Mouse (Mus musculus) adrenal gland, adult 8-10 months (tissue): Measurements from ENCODE around the gene Nek7. TPM values are rescaled to one million over a fixed set of nuclear protein-coding genes. Genes with fewer than 3 reads are reported as not detected.

Experiments
- DNase-seq: peaks from one replicate; pipeline ENCODE4 v3.0.0; 2022
- total RNA-seq, 4 experiments: library from RNA; stranded (reverse); gene quantifications; 2 replicates each; pipeline ENCODE4 v1.2.4; 2022

Gene Nek7
- total RNA-seq, 4 experiments from 2014 or later = 47.2 to 56.6 (median 48.7) TPM

DNA sequence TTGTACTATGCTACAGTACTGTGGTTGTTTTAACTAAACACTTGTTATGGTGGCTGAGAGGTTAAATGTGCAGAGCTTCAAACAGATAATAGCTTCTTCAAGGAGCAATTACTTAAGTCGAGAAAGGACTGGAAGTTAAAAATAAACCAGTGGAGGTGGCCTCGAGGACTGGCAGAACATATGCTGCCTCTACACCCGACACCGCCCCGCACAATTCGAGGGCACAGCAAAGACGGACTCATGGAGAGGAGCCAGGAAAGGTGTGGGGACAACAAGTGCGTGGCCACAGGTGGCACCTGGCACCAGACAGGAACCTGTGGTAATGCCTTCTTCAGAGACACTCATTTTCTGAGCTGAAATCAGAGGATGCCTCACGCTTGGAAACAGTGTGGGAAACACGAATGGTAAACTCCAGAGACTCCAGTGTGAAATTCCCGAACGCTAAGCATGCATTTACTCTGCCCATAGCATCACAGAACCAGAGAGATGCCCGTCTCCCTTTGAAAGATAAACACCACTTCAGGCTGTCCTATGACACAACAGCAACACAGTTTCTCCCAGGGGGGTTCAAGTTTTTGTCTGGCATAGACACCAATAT is 112.4 kb downstream of the Nek7 start:
- DNase-seq = no peak

DNA sequence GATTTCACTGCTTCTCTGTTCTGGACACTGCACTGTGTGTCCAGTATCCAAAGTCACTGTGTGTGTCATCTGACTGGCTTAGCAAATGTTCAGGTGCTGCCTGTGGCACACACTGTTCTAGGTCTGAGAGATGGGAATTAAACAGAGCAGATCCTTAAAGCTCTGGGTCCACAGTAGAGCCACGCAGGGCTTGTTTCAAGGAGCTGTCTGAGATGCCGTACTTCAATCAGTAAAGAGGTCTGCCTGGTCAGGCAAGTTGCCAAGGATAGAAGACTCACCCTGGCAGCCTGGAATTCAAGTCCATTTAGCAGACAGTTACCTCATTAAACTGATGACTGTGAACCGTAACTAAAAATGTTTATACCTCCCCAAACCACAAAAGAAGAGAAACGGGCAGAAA is 112.9 kb downstream of the Nek7 start:
- DNase-seq = peak; percentile 45

DNA sequence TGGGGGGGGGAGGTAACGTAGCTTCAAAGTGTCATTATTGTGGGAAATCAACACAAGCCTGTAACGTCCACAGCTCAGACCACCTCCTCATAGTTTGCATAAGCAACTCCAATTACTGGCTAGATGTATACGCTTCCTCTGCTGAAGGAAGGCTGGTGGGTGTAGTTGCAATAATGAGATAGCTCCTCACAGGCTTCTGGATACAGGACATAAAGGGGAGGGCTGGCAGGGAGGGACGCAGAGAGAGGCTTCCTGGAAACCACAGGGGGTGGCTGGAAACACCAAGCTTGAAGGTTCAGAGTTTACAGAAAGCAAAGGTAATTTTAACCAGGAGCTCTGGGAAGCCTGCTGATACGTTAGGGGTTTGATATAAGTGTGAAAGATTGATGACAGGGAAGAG is 115.7 kb downstream of the Nek7 start:
- DNase-seq = no peak

DNA sequence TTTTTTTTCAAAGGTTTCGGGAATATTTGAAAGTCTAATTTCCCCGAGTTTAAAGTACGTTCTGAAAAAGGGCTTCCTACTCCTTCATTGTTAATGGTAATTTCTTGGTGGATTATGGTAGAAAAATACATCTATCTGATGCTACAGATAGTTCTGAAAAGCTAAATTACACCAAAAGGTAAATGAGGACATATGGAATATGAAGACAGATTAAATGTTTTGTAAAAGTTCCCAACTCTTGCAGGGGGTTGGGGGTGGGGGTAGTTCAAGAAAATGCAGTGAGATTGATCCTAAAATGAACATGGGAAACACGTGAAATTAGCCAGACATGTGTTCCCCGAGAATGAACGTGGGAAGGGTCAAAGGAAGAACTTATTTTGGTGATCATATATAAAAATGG is 119.2 kb downstream of the Nek7 start:
- no peak for DNase-seq

DNA sequence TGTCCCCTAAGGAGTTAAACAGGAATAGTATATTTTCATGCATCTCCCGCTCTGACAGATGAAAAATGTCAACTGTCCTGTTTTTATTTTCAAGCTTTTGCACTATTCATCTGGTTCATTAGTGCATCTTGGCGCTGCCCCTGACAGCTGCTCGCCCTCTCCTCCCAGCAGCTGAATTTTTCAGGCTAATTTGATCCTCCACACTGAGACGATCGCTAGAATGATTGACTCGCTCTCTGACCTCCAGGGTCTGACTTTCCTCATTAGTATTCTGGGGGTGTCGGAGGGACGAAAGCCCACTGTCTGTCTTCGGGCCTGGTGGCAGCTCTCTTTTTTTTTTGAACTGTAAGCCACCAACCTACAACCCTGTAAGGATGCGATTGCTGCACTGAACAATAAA is 119.8 kb downstream of the Nek7 start:
- DNase-seq = no peak

DNA sequence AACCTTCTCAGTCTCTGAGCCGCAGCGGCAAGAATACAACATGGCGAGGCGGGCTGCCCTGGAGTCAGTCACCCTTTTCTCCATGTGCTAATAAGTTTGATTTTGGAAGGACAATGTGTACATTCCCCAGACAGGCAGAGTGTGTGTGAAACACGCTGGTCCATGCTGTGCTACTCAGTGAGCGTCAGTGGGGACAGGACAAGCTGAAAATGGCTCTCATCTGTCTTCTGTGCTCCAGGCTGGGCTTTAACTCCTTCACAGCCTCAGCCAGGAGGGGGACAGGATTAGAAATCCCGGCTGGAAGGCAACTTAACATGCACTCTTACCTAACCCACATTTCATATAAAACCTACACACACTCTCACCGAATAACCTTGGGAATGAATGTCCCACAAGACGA is 120.5 kb downstream of the Nek7 start:
- DNase-seq = no peak

DNA sequence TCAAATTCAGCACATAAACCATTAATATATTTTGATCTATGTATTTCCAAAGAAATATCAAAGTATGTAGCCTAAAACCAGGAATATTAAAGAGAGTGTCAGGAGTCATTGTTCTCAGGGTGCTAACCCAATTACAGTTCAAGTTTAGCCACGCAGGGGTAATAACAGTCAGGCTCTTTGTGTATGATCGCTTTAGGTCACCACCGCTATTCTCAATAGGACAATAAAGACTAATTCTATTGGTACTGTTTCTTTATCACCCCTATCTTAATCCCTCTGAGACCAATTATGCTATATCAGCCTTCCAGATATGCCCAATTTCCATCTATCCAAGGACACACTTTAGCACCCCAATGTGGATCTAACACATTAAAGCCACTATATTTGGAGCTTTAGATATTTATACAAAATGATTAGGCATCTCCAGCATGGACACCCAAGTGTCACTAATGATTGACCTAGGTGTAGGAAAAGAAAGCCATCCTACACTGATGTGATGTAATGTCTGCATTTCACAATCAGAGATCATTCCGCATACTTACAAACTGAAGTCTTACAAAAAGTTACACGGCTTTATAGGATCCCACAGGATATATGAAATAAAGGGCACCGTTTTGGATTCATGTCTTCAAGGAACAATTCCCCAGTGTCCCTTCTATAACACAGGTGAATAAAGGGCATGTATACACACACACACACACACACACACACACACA is 128.4 kb downstream of the Nek7 start:
- no peak for DNase-seq

DNA sequence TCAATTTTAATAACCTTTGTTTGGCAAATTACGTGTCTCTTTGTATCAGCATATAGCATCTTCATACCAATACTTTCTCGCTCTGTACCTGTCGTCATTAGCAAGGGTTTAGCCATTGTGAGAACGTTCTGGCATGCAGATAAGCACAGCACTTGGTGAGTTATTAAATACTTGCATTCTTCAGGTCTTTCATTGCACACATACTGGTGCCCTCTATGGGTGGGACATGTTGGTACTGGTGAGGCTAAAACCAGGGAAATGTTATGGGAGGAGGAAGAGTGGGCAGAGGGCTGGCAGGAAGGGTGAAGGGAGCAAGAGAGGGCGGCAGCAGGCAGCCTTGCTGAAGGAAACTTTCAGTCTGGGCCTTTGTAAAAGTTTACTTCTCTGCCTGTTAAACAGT is 132.4 kb downstream of the Nek7 start:
- DNase-seq = no peak

DNA sequence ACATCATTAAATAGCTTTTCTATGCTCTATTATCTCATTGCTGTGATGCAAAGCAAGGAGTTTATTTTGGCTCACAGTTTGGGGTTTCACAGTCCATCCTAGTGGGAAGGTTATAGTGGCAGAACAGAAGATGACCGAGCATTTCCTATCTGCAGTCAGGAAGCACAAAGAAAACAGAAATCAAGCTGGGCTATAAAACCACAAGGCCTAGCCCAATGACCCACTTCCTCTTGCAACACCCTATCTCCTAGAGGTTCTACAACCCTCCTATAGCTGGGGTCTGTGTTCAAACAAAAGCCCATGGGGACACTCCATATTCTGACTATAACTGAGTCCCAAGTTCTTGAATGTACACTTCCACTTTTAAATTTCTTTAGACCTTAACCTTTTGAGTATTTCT is 139.2 kb downstream of the Nek7 start:
- DNase-seq = no peak

DNA sequence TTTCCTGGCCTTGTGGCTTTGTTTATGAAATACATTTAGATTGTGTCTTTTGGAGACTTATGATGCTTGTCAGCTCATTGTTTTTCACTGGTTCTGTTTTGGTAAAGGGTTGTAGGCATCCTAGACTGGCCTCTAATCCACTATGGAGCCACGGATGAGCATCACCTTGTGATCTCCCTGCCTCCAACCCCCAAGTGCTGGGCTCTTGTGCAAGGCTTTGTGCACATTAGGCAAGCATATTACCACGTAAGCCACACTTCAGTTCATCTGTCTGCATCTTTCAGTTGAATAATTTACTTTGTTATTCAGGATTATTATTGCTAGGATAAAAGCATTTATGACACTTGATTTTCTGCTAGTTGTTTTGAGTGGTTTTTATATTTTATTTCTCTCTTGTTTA is 154.6 kb downstream of the Nek7 start:
- no peak for DNase-seq

DNA sequence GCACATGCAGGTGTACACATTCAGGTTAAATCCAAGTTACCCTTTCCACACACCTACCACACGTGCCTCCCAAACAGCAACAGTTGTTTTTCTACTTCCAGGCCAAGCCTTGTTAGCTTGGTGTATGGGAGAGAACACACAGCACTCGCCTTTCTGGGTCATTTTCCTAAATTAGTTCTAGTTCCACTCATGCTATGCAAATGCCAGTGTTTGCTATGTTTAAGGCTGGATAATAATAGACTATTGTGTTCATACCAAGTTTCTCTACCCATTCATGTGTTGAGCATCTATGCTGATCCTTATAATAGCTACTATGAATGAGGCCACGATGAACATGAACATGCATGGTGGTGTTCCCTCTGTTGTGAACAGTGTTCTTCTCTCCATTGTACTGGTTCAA is 158.5 kb downstream of the Nek7 start:
- no peak for DNase-seq

DNA sequence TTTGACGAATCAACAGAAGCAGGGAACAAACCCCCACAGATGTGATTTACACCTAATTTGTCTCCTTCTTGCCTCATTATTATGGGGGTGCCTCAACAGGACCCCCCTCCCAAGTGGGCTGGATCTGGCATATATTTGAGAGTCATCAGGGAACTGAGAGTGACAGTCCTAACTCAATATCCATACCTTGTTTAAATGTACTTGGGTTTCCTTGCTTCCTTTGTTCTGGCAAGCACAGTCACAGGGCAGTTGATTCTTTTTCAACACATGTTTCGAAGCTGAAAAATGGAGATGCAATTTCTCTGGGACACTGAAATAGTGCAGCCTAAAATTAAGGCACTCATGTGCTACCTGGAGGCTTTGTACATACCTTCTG is 170.5 kb downstream of the Nek7 start:
- no peak for DNase-seq

DNA sequence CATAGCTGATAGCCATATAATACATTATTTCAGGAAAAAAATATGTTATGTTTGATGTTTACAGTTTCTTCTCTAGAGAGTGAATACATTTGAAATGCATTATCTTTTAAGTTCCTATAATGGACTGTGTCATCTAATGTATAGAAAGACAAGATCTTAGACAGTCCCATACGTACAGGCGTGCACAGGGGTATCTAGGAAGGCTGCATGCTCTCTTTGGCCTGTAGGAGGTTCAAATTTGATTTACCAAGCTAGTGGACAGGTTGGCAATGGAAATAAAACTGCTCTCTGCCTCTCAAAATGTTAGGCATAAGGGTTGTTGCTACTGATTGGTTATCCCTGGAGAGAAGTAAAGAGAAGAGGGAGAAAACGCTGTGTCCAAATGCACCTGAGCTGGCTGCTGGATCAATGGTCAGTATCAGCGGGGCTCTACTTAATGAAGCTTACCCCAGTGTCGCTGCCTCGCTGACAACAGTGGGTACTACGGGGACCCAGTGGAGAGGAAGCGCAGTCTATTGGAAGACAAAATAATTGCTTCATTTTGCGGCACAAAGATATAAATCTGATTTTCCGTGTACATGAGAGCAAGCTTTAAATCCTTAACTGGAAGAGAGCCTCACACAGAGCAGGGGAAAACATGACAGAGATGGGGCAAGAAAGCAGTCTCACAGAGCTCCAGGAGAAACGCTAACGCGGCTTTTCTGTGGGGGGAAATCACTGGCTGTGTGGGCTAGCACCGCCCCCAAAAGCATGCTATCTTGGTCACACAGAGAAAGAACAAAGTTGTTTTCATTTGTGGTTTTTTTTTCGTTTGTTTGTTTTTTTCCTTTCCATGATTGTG is 171.1 kb downstream of the Nek7 start:
- no peak for DNase-seq

DNA sequence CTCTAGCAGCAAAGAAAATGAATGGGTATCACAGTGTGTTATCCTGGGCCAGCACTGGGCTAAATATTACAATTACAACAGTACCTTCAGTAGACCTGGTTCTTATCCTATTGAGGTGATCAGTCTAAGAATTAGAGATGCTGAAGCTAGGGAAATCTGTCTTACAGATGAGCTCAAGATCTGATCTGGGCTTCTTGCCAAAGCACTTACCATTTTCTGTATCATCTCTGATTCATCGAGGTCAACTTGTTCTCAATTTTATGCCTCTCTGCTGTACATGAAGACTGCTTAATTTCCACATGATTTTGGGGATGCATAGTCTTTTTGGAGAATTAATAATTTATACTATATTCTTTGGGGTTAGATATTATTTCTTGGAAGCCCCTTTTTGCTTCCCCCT is 173.1 kb downstream of the Nek7 start:
- no peak for DNase-seq

Other genes with a start within 250 kb of the Nek7 start
- not detected for gene Lhx9, start 228.4 kb upstream of the Nek7 start, total RNA-seq
- gene 2310009B15Rik, start 236.7 kb upstream of the Nek7 start, total RNA-seq = 10 to 100 TPM; 19.5 to 24.4 (median 19.9) TPM